Mouse (Mus musculus): ENCODE data around the gene Ptprn2.

The Ptprn2 gene

DNA sequence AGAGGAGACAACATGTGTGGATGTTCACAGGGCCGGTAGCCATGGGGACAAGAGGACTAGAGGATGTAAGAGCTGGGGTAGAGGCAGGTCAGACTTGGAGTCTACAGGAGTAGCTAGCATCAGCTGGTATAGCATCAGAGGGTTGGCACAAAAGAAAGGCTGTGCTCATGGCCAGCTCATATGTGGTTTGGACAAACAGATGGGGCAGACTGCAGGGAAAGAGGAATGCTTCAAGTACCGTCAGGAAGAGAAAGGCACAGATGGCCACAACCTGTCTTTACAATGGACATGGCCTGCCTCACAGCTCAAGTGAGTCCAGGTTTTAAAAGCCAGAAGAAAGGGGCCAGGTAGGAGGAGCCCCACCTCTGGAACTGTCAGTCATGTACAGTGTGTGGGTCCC, 776.5 kb downstream of the Ptprn2 start:
- DNase-seq (ENCODE audit: low read depth): no peak

DNA sequence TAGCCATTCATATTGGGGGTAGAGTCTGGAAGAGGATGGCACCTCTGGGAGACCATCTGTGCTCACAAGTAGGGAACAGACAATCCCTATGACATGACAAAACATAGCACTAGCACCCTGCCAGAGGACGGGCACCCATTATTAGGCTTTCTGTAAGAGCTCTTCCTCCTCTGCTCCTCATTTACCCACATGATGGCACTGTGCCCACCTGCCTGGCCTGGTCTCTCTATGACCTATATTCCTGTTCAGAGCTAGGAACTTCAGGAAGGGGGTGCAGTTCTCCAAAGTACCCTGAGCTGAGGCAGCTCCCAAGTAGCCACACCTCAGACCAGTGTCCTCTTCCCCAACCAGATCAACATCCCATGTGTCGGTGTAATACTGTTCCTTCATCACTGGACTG, 777.6 kb downstream of the Ptprn2 start:
- DNase-seq (ENCODE audit: low read depth): no peak

DNA sequence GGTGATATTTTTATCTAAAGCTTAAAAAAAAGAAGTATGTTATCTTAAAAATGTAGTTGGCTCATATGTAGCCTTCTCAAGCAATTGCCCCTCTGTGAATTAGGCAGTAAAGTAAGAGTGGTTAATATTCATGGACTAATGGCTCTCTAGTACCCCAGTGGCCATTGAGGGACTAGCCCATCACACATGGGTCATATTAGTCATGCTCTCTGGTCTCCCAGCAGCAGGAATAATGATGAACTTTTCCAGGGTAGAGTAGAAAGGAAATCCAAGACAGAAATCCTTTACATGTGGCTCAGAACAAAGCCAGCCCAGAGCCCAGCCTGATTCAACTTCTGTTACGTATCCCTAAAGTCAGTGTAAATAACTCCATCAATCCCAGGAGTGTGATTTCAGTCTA, 779.7 kb downstream of the Ptprn2 start:
- DNase-seq (ENCODE audit: low read depth): no peak

DNA sequence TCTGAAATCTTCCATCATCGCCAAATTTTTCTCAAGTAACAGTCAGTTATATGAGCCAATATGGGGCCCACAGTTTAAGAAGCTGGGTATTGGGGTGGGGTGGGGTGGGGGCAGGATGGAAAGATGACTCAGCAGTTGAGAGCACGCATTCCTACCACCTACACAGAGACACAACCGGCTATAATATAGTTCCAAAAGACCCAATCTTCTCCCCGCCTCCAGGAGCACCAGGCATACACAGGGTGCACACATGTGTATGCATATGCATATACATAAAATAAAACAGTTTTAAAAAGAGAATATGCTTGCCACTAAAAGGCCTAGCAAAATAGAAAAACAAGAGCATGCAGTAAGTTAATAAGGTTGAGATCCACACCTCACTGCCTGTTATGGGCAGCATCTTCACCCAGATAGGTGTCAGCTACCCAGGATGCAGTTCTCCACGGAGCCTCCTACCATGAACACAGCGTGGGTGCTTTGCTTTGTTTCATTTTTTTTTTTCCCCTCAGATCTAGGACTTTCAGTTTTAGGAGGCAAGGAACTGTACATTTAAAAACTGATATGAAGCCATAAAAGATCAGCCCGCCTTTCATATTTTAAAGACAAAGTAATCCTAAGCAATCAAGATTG, 783.1 kb downstream of the Ptprn2 start:
- DNase-seq (ENCODE audit: low read depth): no peak

DNA sequence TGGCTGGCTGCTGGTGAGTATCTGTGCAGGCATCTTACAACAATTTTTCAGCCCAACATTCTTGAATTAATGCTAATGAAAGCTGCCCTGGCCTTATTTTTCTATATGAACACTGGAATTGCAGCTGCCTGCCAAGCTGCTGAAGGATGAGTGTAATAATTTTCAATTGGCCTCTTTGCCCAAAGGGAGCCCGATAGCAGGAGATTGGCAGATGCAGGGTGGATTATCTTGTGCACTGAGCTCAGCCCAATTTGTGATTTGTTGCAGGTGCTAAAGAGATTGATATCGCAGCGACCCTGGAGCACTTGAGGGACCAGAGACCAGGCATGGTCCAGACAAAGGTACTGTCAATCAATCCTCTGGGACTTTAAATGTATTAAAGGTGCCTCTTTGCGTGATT, 783.8 kb downstream of the Ptprn2 start:
- no peak for DNase-seq (ENCODE audit: low read depth)

DNA sequence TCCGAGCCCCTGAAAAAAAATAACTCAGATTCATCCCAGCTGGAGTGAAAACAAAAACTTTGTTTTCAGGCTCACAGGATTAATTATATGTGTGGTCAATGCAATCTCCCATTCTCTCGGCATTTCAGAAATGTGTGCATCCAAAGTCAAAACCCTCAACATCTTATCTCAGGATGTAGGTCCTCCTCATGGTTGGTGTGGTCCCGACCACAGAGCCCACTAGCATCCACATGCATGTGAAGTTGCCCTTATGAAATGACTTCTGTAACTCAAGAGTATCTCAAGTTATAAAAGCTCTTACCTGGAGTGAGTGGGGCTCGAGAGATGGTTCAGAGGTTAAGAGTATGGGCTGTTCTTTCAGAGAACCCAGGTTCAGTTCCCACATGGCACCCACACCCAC, 784.7 kb downstream of the Ptprn2 start:
- no peak for DNase-seq (ENCODE audit: low read depth)

DNA sequence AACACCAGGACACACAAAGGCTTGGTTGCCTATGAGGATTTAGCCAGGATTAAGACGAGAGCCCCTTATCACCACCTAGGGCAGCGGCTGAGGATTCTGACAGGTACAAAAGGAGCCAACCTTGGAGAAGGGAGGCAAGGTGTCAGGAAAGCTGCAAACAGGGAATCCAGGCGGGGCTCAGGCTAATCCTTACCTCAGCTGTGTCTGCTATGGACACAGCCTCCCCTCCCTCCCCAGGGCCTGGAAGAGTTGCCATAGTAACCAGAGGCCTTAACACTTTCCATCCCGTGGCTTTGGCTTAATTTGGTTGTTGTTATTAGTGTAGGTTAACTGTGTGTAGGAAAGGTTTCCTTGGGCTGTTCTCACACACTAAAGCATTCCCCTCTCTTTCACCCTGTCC, 787.6 kb downstream of the Ptprn2 start:
- no peak for DNase-seq (ENCODE audit: low read depth)

DNA sequence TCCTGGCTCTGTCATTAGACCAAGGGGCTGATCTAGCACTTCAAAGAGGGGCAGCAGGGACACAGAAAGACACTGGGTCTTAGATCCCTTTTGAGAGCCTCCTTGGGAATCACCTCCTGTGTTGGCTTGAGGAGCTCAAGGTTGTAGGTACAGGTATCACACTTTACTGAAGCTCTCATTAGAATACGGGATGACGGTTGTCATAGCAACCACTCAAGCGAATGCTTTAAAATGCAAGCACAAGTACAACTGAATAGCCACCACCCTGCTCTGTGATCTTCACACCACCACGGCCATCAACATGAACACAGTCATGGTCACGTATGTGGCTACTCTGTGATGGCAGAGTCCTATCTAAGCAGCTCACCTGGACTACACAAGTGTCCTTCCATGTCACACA, 789.1 kb downstream of the Ptprn2 start:
- no peak for DNase-seq (ENCODE audit: low read depth)

DNA sequence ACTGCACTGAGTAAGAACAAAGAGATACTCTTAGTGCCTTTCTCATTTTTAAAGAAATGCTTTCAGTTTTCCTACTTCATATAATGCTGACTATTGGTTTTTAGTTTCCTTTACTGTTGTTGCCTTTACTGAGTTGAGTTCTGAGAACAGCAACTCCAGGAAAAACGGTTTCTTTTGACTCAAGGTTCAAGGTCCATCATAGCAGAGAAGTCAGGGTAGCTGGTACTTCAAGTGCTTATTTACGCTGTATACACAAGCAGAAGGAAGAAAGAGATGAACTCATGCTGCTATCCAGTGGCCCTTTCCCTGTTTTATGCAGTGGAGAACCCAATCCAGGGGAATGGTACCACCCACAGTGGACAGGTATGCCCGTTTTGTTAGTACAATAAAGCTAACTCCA, 795.3 kb downstream of the Ptprn2 start:
- no peak for DNase-seq (ENCODE audit: low read depth)

DNA sequence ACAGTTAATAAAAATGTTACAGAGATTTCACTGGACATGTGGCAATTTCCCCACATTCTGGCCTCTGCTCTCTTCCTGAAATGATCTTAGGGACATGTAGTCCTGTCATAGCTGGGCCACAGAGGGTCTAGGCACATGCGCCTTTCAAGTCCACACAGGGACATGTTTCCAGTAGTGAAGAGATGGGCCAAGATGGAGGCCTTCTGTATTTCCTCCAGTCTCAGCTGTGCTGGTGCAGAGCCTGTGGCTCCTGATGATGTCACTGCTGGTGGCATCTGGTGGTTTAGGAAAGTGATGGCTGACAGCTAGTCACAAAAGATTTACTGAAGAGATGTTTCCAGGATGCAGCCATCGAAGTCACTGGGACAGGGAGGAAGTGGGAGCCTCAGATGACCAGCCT, 797.1 kb downstream of the Ptprn2 start:
- DNase-seq (ENCODE audit: low read depth): no peak

DNA sequence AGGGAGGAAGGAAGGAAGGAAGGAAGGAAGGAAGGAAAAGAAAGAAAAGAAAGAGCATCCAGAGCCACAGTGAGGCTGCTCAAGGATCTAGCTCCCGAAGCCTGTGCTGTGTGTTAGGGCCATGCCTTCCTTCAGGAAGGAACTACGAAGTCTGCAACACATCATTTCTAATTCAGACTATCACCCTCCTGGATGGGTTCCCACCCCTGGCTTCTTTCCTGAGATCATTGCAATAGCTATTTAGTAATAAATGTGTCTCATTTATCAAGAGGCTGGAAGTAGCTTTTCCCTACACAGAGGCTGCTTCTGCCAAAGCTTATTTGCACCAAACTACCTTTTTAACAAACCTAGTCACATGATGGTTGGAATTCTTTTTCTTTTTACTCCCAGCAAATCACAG, 801.9 kb downstream of the Ptprn2 start:
- DNase-seq (ENCODE audit: low read depth): no peak

DNA sequence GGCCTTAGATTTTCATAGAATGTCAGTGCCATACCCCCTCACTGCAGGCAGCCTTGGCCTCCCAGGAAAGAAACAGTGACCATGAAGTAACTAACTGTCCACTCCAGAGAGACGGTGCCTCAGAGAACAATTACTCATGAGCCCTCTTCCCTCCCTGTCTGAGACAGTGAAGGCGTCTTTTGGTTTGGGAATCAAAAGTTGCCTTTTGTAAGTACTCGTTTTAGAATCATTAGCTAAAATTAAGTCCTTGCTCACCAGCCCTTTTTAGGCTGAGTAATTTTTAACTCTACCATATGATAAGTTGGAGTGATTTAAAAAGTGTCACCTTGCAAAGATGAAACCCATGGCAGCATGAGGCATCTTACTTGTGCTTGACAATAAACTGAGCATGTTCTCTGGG, 806.4 kb downstream of the Ptprn2 start:
- DNase-seq (ENCODE audit: low read depth): no peak

DNA sequence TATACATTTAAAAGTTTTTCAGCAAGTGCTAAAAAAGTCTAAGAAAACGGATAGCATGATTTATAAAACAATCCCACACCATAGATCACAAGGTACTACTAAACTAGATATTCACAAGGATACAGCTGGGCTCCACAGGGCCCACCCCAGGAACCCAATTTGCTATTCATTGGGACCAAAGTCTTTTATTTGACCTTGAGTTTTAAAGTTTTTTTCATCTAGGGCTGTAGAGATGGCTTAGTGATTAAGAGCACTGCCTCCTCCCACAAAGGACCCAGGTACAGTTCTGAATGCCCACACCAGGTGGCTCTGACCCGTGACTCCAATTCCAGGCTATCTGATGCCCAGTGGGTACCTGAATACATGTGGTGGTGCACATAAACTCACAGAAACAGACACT, 811.3 kb downstream of the Ptprn2 start:
- no peak for DNase-seq (ENCODE audit: low read depth)

DNA sequence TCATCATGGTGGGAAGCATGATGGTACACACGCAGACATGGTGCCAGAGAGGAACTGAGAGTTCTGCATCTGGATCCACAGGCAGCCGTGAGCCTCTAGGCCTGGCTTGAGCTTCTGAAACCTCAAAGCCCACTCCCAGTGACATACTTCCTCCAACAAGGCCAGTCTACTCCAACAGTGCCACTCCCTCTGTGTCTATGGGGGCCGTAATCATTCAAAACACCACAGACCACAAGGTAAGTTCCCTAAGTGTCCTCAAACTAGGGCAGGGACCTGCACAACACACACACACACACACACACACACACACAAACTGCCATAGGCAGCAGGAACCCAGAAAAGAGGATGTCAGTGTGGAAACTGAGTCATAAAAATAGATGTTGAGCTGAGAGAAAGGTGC, 813.6 kb downstream of the Ptprn2 start:
- DNase-seq (ENCODE audit: low read depth): no peak

DNA sequence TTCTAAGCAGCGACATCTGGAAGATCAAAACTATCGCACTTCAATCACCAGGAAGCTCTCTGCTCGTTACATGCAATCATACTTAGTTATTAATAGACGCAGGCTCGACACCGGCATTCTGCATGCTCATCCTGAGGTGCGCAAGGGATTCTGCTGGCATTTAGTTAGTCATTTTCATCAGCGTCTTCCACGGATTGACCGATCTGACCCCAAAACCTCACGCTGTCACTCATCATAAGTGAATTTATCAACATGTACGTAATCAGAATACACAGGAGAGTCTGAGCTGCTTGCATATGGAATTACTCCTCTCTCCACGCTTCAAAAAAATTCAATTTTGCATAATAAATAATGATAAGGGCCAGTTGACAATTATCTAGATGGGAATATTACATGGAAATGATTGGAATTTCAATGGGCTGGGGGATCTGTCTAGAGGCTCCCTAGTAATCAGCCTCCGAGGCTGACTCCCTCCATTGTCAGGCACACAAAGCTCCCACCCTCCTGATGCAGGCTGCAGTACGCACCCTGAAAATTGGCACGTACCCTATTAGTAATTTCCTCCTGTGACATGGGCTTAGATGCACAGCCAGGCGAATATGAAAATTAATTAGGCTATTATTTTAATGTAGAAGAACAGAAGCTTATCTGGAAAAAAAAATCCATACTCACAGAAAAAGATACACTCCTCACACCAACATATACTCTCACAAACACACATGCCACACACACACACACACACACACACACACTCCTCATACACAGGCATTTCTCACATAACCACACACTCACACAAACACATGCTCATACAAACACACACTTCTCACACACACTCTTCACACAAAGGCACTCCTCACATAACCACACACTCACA, 819.5 kb downstream of the Ptprn2 start:
- no peak for DNase-seq (ENCODE audit: low read depth)

DNA sequence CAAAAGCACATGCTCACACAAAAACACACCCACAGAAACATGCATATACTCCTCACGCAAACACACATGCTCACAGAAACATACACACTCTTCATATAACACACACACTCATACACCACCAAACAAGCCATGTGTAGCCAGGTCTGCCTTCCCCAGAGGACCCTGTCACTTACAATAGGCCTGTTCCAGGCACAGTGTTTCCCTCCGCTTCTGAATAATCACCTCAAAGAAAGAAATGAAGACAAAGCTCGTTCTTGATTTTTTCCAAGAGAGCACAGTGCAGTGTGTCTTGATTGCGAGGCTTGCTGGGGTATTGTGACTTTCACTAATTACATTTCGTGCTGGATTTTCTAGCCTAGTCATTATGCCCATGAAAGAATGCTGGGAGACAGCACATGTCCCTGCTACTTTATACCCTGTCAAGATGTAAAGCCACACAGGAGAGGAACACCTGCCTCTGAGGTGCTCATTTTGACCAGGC, 820.1 kb downstream of the Ptprn2 start:
- no peak for DNase-seq (ENCODE audit: low read depth)

DNA sequence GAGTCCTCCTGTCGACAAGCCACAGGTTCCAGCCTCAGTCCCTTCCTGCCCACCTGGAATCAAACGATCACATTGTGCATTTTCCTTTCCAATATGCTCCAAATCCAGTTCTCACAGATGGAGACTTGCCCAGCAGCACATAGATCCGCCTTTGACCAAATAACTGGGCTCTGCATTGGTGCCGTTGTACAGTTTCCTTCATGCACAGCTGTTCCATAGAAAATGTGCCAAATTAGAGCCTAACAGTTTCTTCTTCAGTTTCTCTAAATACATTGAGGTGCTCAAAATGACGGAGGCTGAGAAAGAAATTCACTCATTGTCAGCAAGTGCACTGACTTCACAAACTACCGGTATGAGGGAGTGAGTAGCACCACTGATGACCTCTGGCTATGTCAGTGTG, 826.6 kb downstream of the Ptprn2 start:
- no peak for DNase-seq (ENCODE audit: low read depth)

DNA sequence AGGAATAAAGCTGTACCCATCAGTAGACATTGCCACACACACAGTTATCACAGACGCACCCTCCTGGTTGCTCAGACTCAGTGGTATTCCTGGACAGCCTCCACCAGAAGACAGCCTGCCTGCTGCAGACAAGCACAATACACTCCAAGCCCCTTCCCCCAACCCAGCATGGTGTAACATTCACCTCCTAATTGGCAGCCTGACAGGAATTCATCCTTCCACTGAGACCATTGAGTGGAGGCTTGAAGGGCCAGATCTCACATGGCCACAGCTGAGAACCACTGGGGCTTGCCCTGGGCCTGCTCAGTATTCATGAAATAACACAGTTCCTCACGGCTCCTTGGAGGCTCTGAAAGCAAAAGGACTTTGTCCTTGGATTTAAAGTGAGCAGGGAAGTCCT, 829.5 kb downstream of the Ptprn2 start:
- DNase-seq (ENCODE audit: low read depth): no peak

DNA sequence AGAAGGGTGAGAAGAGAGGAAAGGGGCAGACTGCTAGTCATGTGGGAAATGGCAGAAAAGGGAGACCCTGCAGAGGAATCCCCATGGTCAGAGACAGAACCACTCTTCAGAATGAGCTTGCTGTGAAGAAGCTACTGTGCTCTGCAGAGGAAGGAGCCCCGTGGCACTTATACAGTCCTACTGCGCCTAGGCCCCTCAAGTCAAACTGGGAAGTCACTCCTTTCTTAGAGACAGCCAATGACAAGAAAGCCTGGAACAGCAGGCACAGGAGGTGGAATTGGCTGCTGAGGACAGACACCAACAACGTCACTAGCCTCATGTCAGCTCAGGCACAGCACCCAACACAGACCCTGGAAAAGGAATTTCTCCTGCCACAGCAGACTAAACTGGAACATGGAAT, 830.1 kb downstream of the Ptprn2 start:
- DNase-seq (ENCODE audit: low read depth): no peak

DNA sequence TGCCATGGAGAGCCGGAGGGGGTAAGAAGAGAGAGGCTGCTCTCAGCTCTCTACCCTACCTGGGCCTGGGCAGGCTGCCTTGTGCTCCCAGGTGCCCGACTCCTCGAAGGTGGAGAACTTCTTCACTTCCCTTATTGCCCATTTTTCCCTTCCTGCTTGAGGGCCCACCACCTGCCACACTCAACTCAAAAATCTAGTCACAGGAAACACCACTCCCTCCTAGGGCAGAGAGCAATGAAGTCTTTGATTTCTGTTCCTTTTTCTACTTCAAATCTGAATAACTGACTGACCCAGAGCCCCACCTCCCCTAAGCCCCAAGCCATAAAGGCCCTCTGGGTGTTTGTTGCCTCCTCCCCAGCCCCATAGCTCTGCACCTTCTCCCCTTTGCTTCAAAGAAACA, 832.7 kb downstream of the Ptprn2 start:
- no peak for DNase-seq (ENCODE audit: low read depth)

DNA sequence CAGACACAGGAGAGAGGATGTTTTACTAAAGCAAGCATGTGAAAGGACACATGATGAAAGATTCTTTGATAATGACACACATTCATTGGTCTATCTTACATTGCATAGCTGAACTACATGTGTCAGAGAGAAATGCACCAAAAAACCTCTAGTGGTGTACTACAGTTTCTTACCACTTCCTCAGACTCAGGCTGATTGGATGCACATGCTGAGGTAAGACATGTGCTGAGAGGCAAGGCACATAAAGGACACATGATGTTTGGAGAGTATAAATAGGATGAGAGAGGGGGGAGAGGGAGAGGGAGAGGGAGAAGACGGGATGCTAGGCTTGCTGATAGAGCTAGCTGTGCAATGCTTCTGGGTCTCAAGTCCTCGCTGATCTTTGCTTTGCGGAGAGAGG, 837.5 kb downstream of the Ptprn2 start:
- DNase-seq (ENCODE audit: low read depth): peak; percentile 3
